Mouse (Mus musculus): ENCODE results near the gene Ptprd.

Ptprd gene

GRCm38 (mm10) chr4:76616614-76617013 lies 1595.1 kb downstream of the Ptprd start:
- no peak for DNase-seq (ENCODE audit: low spot score)

GRCm38 (mm10) chr4:76608246-76608645 lies 1603.5 kb downstream of the Ptprd start:
- no peak for DNase-seq (ENCODE audit: low spot score)

GRCm38 (mm10) chr4:76606808-76607207 lies 1605.0 kb downstream of the Ptprd start:
- no peak for DNase-seq (ENCODE audit: low spot score)

- no peak for DNase-seq (ENCODE audit: low spot score)
Observed at GRCm38 (mm10) chr4:76590722-76591121, 1621.0 kb downstream of the Ptprd start.

GRCm38 (mm10) chr4:76583025-76583424 lies 1628.7 kb downstream of the Ptprd start:
- DNase-seq (ENCODE audit: low spot score) = no peak

- no peak for DNase-seq (ENCODE audit: low spot score)
Observed at GRCm38 (mm10) chr4:76566006-76566405, 1645.8 kb downstream of the Ptprd start.

GRCm38 (mm10) chr4:76541769-76542168 lies 1670.0 kb downstream of the Ptprd start:
- DNase-seq (ENCODE audit: low spot score) = no peak

- no peak for DNase-seq (ENCODE audit: low spot score)
Observed at GRCm38 (mm10) chr4:76532926-76533325, 1678.8 kb downstream of the Ptprd start.

- no peak for DNase-seq (ENCODE audit: low spot score)
Observed at GRCm38 (mm10) chr4:76525281-76525680, 1686.5 kb downstream of the Ptprd start.

- DNase-seq (ENCODE audit: low spot score) = no peak
Observed at GRCm38 (mm10) chr4:76503279-76503601, 1708.5 kb downstream of the Ptprd start.

- DNase-seq (ENCODE audit: low spot score) = no peak
Observed at GRCm38 (mm10) chr4:76502575-76503278, 1709.0 kb downstream of the Ptprd start.

- no peak for DNase-seq (ENCODE audit: low spot score)
Observed at GRCm38 (mm10) chr4:76485848-76486247, 1725.9 kb downstream of the Ptprd start.

- no peak for DNase-seq (ENCODE audit: low spot score)
Observed at GRCm38 (mm10) chr4:76468366-76469100, 1743.2 kb downstream of the Ptprd start.

- no peak for DNase-seq (ENCODE audit: low spot score)
Observed at GRCm38 (mm10) chr4:76464682-76465081, 1747.1 kb downstream of the Ptprd start.

GRCm38 (mm10) chr4:76461336-76461735 lies 1750.4 kb downstream of the Ptprd start:
- no peak for DNase-seq (ENCODE audit: low spot score)

- DNase-seq (ENCODE audit: low spot score) = no peak
Observed at GRCm38 (mm10) chr4:76460556-76460955, 1751.2 kb downstream of the Ptprd start.

- DNase-seq (ENCODE audit: low spot score) = no peak
Observed at GRCm38 (mm10) chr4:76459621-76460020, 1752.1 kb downstream of the Ptprd start.

GRCm38 (mm10) chr4:76452286-76452685 lies 1759.5 kb downstream of the Ptprd start:
- DNase-seq (ENCODE audit: low spot score) = no peak

GRCm38 (mm10) chr4:76451019-76451552 lies 1760.7 kb downstream of the Ptprd start:
- no peak for DNase-seq (ENCODE audit: low spot score)

- no peak for DNase-seq (ENCODE audit: low spot score)
Observed at GRCm38 (mm10) chr4:76450351-76451018, 1761.3 kb downstream of the Ptprd start.

- no peak for DNase-seq (ENCODE audit: low spot score)
Observed at GRCm38 (mm10) chr4:76449466-76450350, 1762.1 kb downstream of the Ptprd start.
